Mouse (Mus musculus) layer of hippocampus, postnatal 14 days (tissue): ENCODE data around the gene Scarf1. TPM values are rescaled to one million over a fixed set of nuclear protein-coding genes. Genes with fewer than 3 reads are reported as not detected.

Experiments
- DNase-seq, 2 experiments: peaks; one replicate each; pipeline ENCODE4 v3.0.0; 2021 to 2022; ENCODE audit warnings: low spot score in 2 of 2, mixed read lengths in 1 of 2
- total RNA-seq, 2 experiments: library from RNA; stranded (reverse); gene quantifications; 2 replicates each; pipeline ENCODE4 v1.2.3; 2021

Gene Scarf1
- total RNA-seq, 2 experiments from 2014 or later: 2.9 to 3.3 TPM

- DNase-seq: no peak
These were observed 47.4 kb downstream of the Scarf1 start for GRCm38 (mm10) chr11:75560530-75561409.

GRCm38 (mm10) chr11:75561410-75561791 is 48.1 kb downstream of the Scarf1 start:
- no peak for DNase-seq

- no peak for DNase-seq
These were observed 49.5 kb downstream of the Scarf1 start for GRCm38 (mm10) chr11:75562840-75563239.

GRCm38 (mm10) chr11:75563851-75564548 is 50.7 kb downstream of the Scarf1 start:
- DNase-seq: no peak

- DNase-seq: no peak
These were observed 52.5 kb downstream of the Scarf1 start for GRCm38 (mm10) chr11:75565849-75566248.

GRCm38 (mm10) chr11:75566276-75567196 is 53.2 kb downstream of the Scarf1 start:
- DNase-seq: no peak

- no peak for DNase-seq
These were observed 54.2 kb downstream of the Scarf1 start for GRCm38 (mm10) chr11:75567346-75568114.

GRCm38 (mm10) chr11:75568115-75568511 is 54.8 kb downstream of the Scarf1 start:
- DNase-seq: no peak

- DNase-seq: no peak
These were observed 55.6 kb downstream of the Scarf1 start for GRCm38 (mm10) chr11:75568962-75569361.

GRCm38 (mm10) chr11:75570375-75571125 is 57.2 kb downstream of the Scarf1 start:
- no peak for DNase-seq

- DNase-seq: no peak
These were observed 58.0 kb downstream of the Scarf1 start for GRCm38 (mm10) chr11:75571126-75571990.

GRCm38 (mm10) chr11:75572301-75572791 is 59.0 kb downstream of the Scarf1 start:
- DNase-seq: no peak

GRCm38 (mm10) chr11:75572854-75573650 is 59.7 kb downstream of the Scarf1 start:
- DNase-seq: peak; percentile 93 to 96

GRCm38 (mm10) chr11:75574378-75575123 is 61.2 kb downstream of the Scarf1 start:
- no peak for DNase-seq

GRCm38 (mm10) chr11:75575560-75576123 is 62.3 kb downstream of the Scarf1 start:
- no peak for DNase-seq
